8 mouse cellular contexts compared by ENCODE assay signal in genomic region chr14:61327618-61328450, GRCm38 (mm10). TPM values are rescaled to one million over a fixed set of nuclear protein-coding genes. Genes with fewer than 3 reads are reported as not detected.
DNase-seq lines count a peak whose midpoint lies in the region; ATAC-seq and TF ChIP-seq lines count a peak whose summit lies in the region.

No protein-coding gene starts in this region.

- WGBS in cerebellum, adult 2 months: 3% methylated on average over 19 of the region's 19 CpGs
- 37% methylated on average over 19 of the region's 19 CpGs for WGBS in liver, embryonic 15.5 days (ENCODE audit: insufficient replicate concordance)
- WGBS in stomach, embryonic 16.5 days: 37% methylated on average over 19 of the region's 19 CpGs

- TF ChIP-seq CTCF in cerebellum, adult 2 months (IDR thresholded peaks at IDR 0.05; ENCODE audit: borderline replicate concordance, insufficient read depth, low read depth, low read length): 0 out of 2 replicates have a peak, but pooled peaks have one; percentile 4

- peaks cover 15% of the 10 kb centered on the region for H3K4me1 ChIP-seq in cerebellum, adult 2 months (ENCODE audit: control insufficient read depth, insufficient read depth, low read length)
- peaks cover 8% of the 10 kb centered on the region; the same call in 1 of the 2 replicates for H3K4me1 ChIP-seq in liver, embryonic 15.5 days (replicated peaks)
- no peaks in the 10 kb centered on the region for H3K4me1 ChIP-seq in stomach, embryonic 16.5 days (ENCODE audit: control insufficient read depth, insufficient read depth, low read length)

- no peaks in the 10 kb centered on the region for H3K9me3 ChIP-seq in liver, embryonic 15.5 days (replicated peaks)
- H3K9me3 ChIP-seq in stomach, embryonic 16.5 days (replicated peaks; ENCODE audit: control insufficient read depth, low read length): no peaks in the 10 kb centered on the region

- ATAC-seq in frontal cortex, adult (ENCODE audit: low TSS enrichment): peak; percentile 91
- ATAC-seq in liver, embryonic 15.5 days (ENCODE audit: insufficient read depth): peak; percentile 34
- ATAC-seq in stomach, embryonic 16.5 days (ENCODE audit: insufficient read depth, low FRiP score): peak; percentile 45; the same call in 1 of the 2 replicates

- peak; percentile 68; the same call in 1 of the 2 replicates for TF ChIP-seq POLR2A in cerebellum, adult 2 months (IDR thresholded peaks at IDR 0.05; ENCODE audit: borderline replicate concordance, insufficient read depth, low read length)

- peak overlapping the region; percentile 76 for H3K27ac ChIP-seq in cerebellum, adult 2 months (ENCODE audit: insufficient read depth, low read length)
- H3K27ac ChIP-seq in liver, embryonic 15.5 days (replicated peaks): no peak overlapping the region
- no peak overlapping the region for H3K27ac ChIP-seq in stomach, embryonic 16.5 days (ENCODE audit: low read length)

- peak; percentile 92 for DNase-seq in CD4-positive, CD25-positive, alpha-beta regulatory T cell, adult 2 months (ENCODE audit: low read depth, low spot score)
- peak; percentile 89 to 94 for DNase-seq in cerebellum, adult 2 months
- peak; percentile 79 for DNase-seq in heart, postnatal 4 days
- DNase-seq in layer of hippocampus, adult 18-20 months (ENCODE audit: low spot score in 2 of 2): peak; percentile 90 to 95
- peak; percentile 48 for DNase-seq in neural tube, embryonic 10.5 days (ENCODE audit: extremely low spot score, low spot score)

- H3K9ac ChIP-seq in liver, embryonic 15.5 days: no peak overlapping the region
- H3K9ac ChIP-seq in stomach, embryonic 16.5 days (ENCODE audit: low read length): peak overlapping the region; percentile 49

- H3K4me2 ChIP-seq in liver, embryonic 15.5 days: peak overlapping the region; percentile 48
- H3K4me2 ChIP-seq in stomach, embryonic 16.5 days (ENCODE audit: low read depth, low read length): peak overlapping the region; percentile 38

- peak overlapping the region; percentile 47 for H3K4me3 ChIP-seq in cerebellum, adult 2 months (replicated peaks; ENCODE audit: insufficient read depth, low read depth, low read length)
- H3K4me3 ChIP-seq in liver, embryonic 15.5 days (replicated peaks): peak overlapping the region; percentile 21
- H3K4me3 ChIP-seq in stomach, embryonic 16.5 days (replicated peaks; ENCODE audit: low read length): peak overlapping the region; percentile 15

- no peaks in the 10 kb centered on the region for H3K36me3 ChIP-seq in liver, embryonic 15.5 days (replicated peaks)
- no peaks in the 10 kb centered on the region for H3K36me3 ChIP-seq in stomach, embryonic 16.5 days (ENCODE audit: control insufficient read depth, insufficient read depth, low read length)

- H3K27me3 ChIP-seq in cerebellum, adult 2 months (ENCODE audit: control insufficient read depth, insufficient read depth, low read length): no peaks in the 10 kb centered on the region
- no peaks in the 10 kb centered on the region for H3K27me3 ChIP-seq in liver, embryonic 15.5 days
- H3K27me3 ChIP-seq in stomach, embryonic 16.5 days (ENCODE audit: control insufficient read depth, insufficient read depth, low read length): no peaks in the 10 kb centered on the region

RNA-seq across cellular contexts. Expression of gene Arl11, which starts 18.3 kb away (rescaled TPM):
- polyA plus RNA-seq in cerebellum, adult 2 months (2012; rRNA removed): 0.74 and 0.75 TPM in 2 replicates
- under 1 TPM; 0.48 to 0.68 TPM for total RNA-seq in heart, postnatal 4 days (2021)
- under 1 TPM; 0.81 to 0.94 TPM for total RNA-seq in layer of hippocampus, adult 18-20 months (2021)
- polyA plus RNA-seq in liver, embryonic 15.5 days (2015; fragmentation: Nextera tagmentation; extraction: Ambion mirVana): 2.5 and 2.6 TPM in 2 replicates
- 1.4 and 1.6 TPM in 2 replicates for polyA plus RNA-seq in stomach, embryonic 16.5 days (2015; fragmentation: Nextera tagmentation; extraction: Ambion mirVana)

RNA-seq across cellular contexts. Expression of gene Ebpl, which starts 32.4 kb away (rescaled TPM):
- polyA plus RNA-seq in cerebellum, adult 2 months (2012; rRNA removed): 5.1 and 5.5 TPM in 2 replicates
- total RNA-seq in heart, postnatal 4 days (2021): 1 to 10 TPM; 2.0 to 2.1 TPM
- total RNA-seq in layer of hippocampus, adult 18-20 months (2021): 1 to 10 TPM; 4.8 to 5.1 TPM
- 4.9 and 5.1 TPM in 2 replicates for polyA plus RNA-seq in liver, embryonic 15.5 days (2015; fragmentation: Nextera tagmentation; extraction: Ambion mirVana)
- polyA plus RNA-seq in stomach, embryonic 16.5 days (2015; fragmentation: Nextera tagmentation; extraction: Ambion mirVana): 7.4 and 8.8 TPM in 2 replicates

Comparison
In these comparisons a context has a peak if more than half of its experiments do, and no peak if none do; other contexts are left out.
1. ATAC-seq: peak in every context shown above with its lines; median percentile 91 in frontal cortex, adult; 45 in stomach, embryonic 16.5 days; 34 in liver, embryonic 15.5 days.